Mouse (Mus musculus): ENCODE data around the gene Ttc9.

The Ttc9 gene

GRCm38 (mm10) chr12:81630915-81631660 is at the start of gene Ttc9:
Ttc9 (plus strand) TSS chr12:81631249.
- DNase-seq: peak; percentile 71

DNA sequence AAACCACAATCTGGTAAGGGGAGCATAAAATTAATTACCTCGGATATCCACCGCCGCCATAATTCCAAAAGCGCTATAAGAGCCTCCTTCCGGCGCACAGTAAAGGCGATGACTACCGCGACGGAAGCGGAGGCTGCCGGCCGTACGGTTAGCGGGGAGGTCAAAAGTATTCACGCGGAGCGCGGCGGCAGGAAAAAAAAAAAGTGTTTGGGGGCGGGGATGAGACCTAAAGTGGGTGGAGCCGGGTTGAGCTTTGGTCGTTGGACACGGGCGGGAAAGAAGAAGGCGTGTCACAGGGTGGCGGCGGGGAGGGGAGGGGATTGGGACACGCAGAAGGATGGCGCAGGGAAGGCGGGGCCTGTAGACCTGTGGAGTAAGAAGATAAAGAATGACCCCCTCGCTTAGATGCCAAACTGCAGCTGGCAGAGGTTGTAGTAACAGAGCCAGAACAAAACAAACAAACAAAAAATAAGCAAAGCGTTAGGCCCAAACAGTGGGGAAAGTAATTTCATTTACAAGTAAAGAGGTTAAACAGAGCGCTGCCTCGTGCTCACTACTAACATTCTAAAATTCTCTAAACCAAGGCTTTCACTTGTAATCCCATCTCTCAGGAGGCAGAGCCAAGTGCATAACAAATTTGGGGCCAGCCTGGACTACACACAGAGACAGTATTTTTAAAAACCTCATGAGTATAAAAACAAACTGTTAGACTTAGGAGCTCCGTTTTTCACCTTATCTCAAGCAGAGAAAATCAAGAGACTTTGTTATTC is 36.0 kb upstream of the Ttc9 start, which contains the start of gene Med6:
Gene Med6 (minus strand): TSS at position 107 of the 770 bp plus-strand sequence.
- DNase-seq: peak; percentile 98

DNA sequence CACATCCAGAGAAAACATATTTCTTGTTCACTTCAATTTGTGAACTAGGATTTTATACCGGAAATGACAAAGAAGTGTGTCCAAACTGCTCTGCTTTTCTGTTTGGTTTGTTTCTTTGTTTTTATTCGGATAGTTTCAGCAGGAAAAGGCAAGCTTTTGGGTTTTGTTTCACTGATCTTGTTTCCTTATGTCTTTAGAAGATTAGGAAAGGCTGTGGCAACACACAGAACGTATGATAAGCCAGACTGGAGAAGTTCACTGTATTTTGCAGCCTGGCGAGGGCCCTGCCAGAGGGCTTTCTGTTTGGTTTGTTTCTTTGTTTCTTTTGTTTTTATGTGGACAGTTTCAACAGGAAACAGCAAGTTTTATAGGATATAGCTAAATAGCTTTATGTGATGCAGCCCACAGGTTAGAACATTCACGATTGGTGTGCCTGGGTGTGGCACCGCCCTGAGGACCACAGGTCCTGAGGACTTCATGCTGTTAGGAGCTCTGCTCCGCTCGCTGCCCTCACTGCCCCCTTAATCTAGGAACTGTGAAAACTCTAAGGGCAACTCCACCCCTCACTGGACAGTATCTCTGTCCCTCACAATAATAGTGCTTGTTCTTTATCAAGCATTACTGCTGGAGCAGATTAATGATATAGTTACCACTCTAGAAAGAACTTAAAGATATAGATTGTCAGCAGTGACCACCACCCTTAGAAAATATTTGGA is 34.3 kb upstream of the Ttc9 start:
- no peak for DNase-seq

DNA sequence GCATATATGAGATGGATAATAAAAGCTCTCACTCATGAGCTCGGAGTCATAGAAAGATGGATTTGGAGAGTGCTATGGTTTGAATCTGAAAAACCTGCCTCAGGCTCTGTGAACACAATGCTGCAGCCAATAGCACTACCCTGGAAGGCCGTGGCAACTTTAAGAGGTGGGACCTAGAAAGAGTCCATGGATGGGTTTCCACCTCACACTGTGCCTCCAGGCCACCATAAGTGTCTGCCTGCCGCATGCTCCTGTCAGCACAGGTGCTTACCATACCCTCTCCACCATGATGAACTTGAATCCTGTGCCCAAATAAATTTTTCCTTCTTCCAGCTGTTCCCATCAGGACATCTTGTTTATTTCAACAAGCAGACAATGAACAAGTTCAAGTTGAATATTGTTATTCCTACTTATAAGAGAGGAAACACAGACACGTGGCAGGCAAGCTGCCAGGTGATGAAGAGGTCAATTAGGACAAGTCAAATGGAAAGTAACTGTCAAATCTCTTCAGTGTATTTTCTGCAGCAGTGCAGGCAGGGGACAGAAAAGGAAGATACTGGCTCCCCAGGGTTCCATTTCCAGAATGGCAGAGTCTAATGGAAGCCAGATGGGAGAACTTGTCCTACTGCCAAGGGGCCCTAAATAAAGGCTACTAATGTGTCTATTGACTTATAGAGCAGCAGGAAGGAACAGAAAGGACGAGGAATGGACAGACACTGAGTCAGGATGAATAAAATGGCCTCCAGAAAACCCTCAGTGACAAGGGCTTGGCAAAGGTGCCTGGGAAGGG is 25.9 kb upstream of the Ttc9 start:
- DNase-seq: no peak

DNA sequence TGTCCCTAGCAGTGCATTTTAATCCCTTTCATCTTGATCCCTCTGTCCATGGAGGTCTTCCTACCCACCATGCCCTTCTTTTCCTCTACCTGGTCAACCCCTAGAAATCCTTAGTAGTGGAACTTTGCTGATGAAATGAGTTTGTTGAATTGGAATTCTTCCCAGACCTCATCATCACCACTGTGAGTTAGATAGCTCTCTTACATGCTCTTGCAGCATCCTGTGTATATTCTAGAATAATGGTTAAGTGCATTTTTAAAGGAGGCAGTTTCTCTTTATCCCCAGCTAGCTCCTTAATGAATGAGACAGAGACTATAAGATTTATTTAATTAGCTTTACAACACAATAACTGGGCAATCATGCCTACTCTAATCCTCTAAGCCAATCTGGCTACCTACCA is 21.6 kb upstream of the Ttc9 start:
- no peak for DNase-seq

- no peak for DNase-seq
Observed at GRCm38 (mm10) chr12:81615807-81616206, 15.2 kb upstream of the Ttc9 start.

DNA sequence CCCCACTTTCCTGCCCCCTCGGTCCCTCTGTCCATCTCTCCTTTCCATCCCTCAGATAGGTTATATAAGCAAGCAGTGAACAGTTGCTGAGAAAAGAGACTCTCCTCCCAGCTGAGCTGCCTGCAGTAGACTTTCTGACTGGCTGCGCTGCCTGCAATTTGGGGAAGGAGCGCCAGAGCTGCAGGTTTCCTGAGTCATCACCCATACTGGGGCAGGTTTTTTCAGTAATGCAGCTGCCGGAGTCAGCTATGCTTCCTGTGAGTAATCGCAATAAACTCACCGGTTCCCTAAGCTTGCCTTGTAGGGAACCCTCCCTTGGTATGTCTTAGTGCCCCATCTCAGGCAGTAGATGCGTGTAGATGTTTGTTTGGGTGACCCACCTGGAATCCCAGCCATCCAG is 14.1 kb upstream of the Ttc9 start:
- DNase-seq: no peak

DNA sequence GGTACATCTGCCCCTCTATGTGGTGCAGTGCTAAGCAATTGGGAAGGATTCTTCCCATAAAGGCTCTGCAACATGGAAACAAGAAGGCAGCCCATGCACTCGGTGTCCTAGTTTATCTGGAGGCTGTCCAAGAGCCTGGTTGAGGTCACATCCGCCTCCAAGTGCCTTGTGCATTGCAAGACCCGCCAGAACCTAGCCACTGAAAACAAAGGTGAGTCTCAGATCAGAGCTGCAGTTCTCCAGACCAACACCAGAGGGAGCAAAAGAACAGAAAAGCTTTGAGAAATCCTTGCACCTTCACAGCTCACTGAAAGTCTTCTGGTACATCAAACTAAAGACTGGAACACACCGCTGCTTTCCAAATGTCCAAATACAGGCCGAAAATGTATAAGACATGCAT is 11.7 kb upstream of the Ttc9 start:
- peak; percentile 82 for DNase-seq

- DNase-seq: no peak
Observed at GRCm38 (mm10) chr12:81623377-81623776, 7.7 kb upstream of the Ttc9 start.

GRCm38 (mm10) chr12:81626226-81626861 is 4.7 kb upstream of the Ttc9 start:
- no peak for DNase-seq

- DNase-seq: no peak
Observed at GRCm38 (mm10) chr12:81627426-81627825, 3.6 kb upstream of the Ttc9 start.

DNA sequence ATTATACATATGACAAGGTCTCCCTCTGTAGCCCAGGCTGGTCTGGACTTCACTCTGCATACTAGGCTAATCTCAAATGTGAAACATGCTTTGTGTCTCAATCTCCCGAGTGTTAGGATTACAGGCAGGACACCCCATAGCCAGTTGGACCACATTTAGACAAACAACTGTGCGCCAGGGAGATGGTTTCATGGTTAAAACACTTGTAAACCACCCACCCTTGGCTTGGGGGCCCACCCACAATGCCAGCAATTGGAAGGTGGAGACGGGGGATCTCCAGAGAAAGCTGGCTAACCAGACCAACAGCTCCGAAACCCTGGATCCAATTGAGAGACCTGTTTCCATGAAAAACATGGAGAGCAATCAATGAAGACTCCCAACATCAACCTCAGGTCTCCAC is 3.0 kb upstream of the Ttc9 start:
- no peak for DNase-seq

DNA sequence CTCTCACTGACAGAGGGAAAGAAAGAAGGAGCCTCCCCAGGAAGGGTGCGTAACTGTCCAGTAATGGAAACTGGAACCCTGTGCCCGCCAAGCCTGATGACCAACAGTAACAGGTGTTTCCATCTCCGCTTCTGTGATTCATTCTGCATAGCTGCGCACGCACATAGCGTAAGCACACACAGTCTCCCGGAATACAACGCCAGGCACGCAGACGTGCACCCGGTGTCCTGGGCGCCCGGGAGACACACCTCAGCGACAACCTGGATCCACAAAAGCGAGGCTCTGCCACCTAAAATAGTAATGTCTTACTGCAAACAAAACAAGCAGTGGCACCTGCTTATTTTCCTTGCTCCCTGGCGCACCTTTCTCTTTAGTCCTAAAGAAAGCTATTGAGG is 532 bp upstream of the Ttc9 start:
- DNase-seq: peak; percentile 59

- DNase-seq: no peak
Observed at GRCm38 (mm10) chr12:81631661-81632401, 782 bp downstream of the Ttc9 start.

GRCm38 (mm10) chr12:81633246-81633645 is 2.2 kb downstream of the Ttc9 start:
- DNase-seq: no peak

DNA sequence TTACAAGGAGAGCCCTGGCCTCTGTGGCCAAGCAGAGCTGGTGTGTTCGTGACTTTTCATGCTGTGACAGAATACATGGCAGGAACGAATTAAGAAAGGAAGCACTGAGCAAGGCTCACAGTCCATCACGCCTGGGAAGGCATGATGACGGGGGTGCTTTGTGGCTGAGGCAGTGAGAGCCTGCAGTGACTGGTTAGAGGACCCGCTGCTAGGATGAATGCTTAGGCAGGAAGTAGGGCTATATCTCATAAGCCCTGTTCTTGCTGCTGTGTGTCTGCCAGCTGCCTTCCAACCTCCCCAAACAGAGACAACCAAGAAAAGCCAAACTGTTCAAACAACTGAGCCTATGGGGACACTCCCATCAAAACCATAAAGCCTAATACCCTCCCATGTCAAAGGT is 9.6 kb downstream of the Ttc9 start:
- DNase-seq: no peak

DNA sequence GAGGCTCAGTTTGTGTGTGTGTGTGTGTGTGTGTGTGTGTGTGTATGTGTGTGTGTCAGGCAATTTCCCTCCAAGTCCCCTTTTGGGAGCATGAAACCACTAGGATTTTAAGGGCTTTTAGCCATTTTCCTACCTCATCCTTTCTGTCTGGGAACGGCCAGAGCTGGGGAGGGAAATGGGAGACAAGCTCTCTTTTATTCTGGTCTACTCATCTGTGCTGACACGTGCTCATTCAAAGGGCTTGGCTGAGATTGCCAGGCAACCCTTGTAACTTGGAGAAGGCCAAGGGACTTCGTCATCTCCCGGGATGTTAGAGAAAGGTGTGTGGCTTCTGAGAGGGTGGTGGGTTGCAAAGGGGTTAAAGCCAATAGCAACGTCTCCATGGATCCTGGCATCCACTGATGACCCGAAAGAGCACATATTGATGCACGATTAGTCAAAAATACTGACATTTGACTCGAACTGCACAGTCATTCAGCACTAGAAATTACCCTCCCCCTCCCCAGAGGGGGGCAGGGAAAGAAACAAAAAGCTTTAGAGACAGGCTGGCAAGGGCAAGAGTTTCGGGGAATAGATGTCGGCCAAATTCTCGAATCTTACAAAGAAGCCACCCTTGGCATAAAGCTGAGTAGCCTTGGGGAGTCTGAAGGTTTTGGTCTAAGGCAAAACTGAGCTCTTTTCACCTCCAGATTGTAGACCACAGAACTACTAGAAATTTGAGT is 11.5 kb downstream of the Ttc9 start:
- no peak for DNase-seq

- DNase-seq: no peak
Observed at GRCm38 (mm10) chr12:81646811-81647210, 15.8 kb downstream of the Ttc9 start.

DNA sequence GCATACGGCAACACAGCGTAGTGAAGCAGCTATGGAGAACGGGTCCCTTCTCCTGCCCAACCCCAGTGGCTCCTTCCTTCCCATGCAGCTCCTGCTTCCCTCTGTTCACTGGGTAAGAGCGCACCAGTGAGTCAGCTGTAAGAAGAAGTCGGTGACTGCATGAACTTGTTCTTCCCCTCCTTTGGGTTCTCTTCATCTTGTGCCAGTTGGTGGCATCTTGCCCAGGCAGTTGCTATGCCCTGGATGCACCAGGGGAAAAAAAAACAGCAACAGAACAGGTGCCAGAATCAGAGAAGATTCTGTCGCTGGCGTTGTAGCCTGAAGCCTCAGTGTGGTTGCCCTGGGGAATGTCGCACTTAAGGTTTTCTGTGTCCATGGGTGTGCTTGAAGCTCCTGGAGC is 22.3 kb downstream of the Ttc9 start:
- DNase-seq: no peak

GRCm38 (mm10) chr12:81657321-81657720 is 26.3 kb downstream of the Ttc9 start:
- DNase-seq: no peak

- no peak for DNase-seq
Observed at GRCm38 (mm10) chr12:81658086-81658485, 27.0 kb downstream of the Ttc9 start.

All from embryo, embryonic 11 days (tissue).